Mouse (Mus musculus) heart, postnatal 0 days (tissue): Measurements from ENCODE around the gene Gm9376.

Experiments
- CTCF ChIP-seq: IDR thresholded peaks from 2 replicates; pipeline ENCODE4 v1.5.1; 2016; ENCODE audit warnings: antibody characterized with exemption, control low read depth, low read depth
- EP300 ChIP-seq: IDR thresholded peaks from 2 replicates; pipeline ENCODE4 v1.6.1; 2016; ENCODE audit warnings: antibody characterized with exemption, low read depth

- peak; percentile 17; the same call in 1 of the 2 replicates for TF ChIP-seq CTCF
- TF ChIP-seq EP300, result no peak
These were observed 45.9 kb upstream of the Gm9376 start for GRCm38 (mm10) chr14:118220885-118221284.
